Mouse (Mus musculus): Measurements from ENCODE around the gene Etv6.
"Not testable (repeated sequence)": the region's sequence is repeated elsewhere in the genome, so short reads cannot be mapped to it uniquely, and the experiment has no call there.

Gene Etv6

GRCm38 (mm10) chr6:134035490-134036405 lies at the start of gene Etv6:
Gene Etv6 (plus strand): TSS chr6:134035700.
- Histone ChIP-seq H3K27me3 (ENCODE audit: insufficient read depth, low read length) (peaks cover 15% of the 10 kb centered on the region), H3K4me1 (replicated peaks; ENCODE audit: low read depth, low read length) (peaks cover 72% of the 10 kb centered on the region), H3K36me3 (ENCODE audit: insufficient read depth, low read length) (no peaks in the 10 kb centered on the region), H3K4me3 (replicated peaks; ENCODE audit: low read length) (peak within 1 kb of the TSS; percentile 93), H3K9me3 (ENCODE audit: low read length) (no peaks in the 10 kb centered on the region)
- no peak for TF ChIP-seq NANOG (IDR thresholded peaks at IDR 0.05; ENCODE audit: borderline replicate concordance, low read length)
- TF ChIP-seq CTCF (conservative IDR thresholded peaks at IDR 0.05; ENCODE audit: low read length) = no peak
- TF ChIP-seq POU5F1 (IDR thresholded peaks at IDR 0.05; ENCODE audit: borderline replicate concordance, low read length) = no peak

DNA sequence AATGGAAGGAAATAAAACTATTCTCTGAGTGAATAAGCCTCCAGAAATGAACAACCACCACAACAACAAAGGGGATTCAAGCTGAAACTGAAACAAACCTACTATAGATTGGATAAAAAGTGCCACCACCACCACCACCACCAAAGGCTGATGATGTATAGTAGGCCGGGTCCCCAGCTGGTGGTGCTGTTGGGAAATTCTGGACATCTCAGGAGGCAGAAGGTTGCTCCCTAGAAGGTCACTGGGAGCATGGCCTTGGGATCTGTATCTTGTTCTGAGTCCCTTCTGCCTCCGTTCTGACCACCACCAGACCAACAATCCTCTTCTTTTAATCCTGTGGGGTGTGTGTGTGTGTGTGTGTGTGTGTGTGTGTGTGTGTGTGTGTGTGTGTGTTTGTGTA lies 49.3 kb upstream of the Etv6 start:
- no peak overlapping the region for H3K4me3 ChIP-seq (replicated peaks; ENCODE audit: low read length)
- no peaks in the 10 kb centered on the region for H3K9me3 ChIP-seq (ENCODE audit: low read length)
- H3K36me3 ChIP-seq (ENCODE audit: insufficient read depth, low read length) = no peaks in the 10 kb centered on the region
- no peaks in the 10 kb centered on the region for H3K27me3 ChIP-seq (ENCODE audit: insufficient read depth, low read length)
- TF ChIP-seq NANOG (IDR thresholded peaks at IDR 0.05; ENCODE audit: borderline replicate concordance, low read length) (no peak), CTCF (conservative IDR thresholded peaks at IDR 0.05; ENCODE audit: low read length) (no peak), POU5F1 (IDR thresholded peaks at IDR 0.05; ENCODE audit: borderline replicate concordance, low read length) (no peak)
- peaks cover 72% of the 10 kb centered on the region for H3K4me1 ChIP-seq (replicated peaks; ENCODE audit: low read depth, low read length)

GRCm38 (mm10) chr6:133987068-133987591 lies 48.4 kb upstream of the Etv6 start:
- TF ChIP-seq NANOG (IDR thresholded peaks at IDR 0.05; ENCODE audit: borderline replicate concordance, low read length) = peak; percentile 77
- no peak for TF ChIP-seq CTCF (conservative IDR thresholded peaks at IDR 0.05; ENCODE audit: low read length)
- TF ChIP-seq POU5F1 (IDR thresholded peaks at IDR 0.05; ENCODE audit: borderline replicate concordance, low read length) = peak; percentile 85; the same call in 1 of the 2 replicates
- Histone ChIP-seq H3K27me3 (ENCODE audit: insufficient read depth, low read length) (no peaks in the 10 kb centered on the region), H3K4me1 (replicated peaks; ENCODE audit: low read depth, low read length) (peaks cover 72% of the 10 kb centered on the region), H3K9me3 (ENCODE audit: low read length) (no peaks in the 10 kb centered on the region), H3K36me3 (ENCODE audit: insufficient read depth, low read length) (no peaks in the 10 kb centered on the region), H3K4me3 (replicated peaks; ENCODE audit: low read length) (peak overlapping the region; percentile 10; the same call in 1 of the 2 replicates)

GRCm38 (mm10) chr6:133988011-133988410 lies 47.5 kb upstream of the Etv6 start:
- no peak for TF ChIP-seq NANOG (IDR thresholded peaks at IDR 0.05; ENCODE audit: borderline replicate concordance, low read length)
- no peak for TF ChIP-seq CTCF (conservative IDR thresholded peaks at IDR 0.05; ENCODE audit: low read length)
- TF ChIP-seq POU5F1 (IDR thresholded peaks at IDR 0.05; ENCODE audit: borderline replicate concordance, low read length) = no peak
- Histone ChIP-seq H3K36me3 (ENCODE audit: insufficient read depth, low read length) (no peaks in the 10 kb centered on the region), H3K4me1 (replicated peaks; ENCODE audit: low read depth, low read length) (peaks cover 68% of the 10 kb centered on the region), H3K9me3 (ENCODE audit: low read length) (no peaks in the 10 kb centered on the region), H3K4me3 (replicated peaks; ENCODE audit: low read length) (no peak overlapping the region; the same call in 1 of the 2 replicates), H3K27me3 (ENCODE audit: insufficient read depth, low read length) (no peaks in the 10 kb centered on the region)

GRCm38 (mm10) chr6:133997461-133997860 lies 38.0 kb upstream of the Etv6 start:
- H3K4me1 ChIP-seq (replicated peaks; ENCODE audit: low read depth, low read length) = no peaks in the 10 kb centered on the region
- H3K9me3 ChIP-seq (ENCODE audit: low read length) = no peaks in the 10 kb centered on the region
- H3K27me3 ChIP-seq (ENCODE audit: insufficient read depth, low read length) = no peaks in the 10 kb centered on the region
- H3K4me3 ChIP-seq (replicated peaks; ENCODE audit: low read length) = no peak overlapping the region
- TF ChIP-seq NANOG (IDR thresholded peaks at IDR 0.05; ENCODE audit: borderline replicate concordance, low read length) (no peak), POU5F1 (IDR thresholded peaks at IDR 0.05; ENCODE audit: borderline replicate concordance, low read length) (no peak), CTCF (conservative IDR thresholded peaks at IDR 0.05; ENCODE audit: low read length) (no peak)
- H3K36me3 ChIP-seq (ENCODE audit: insufficient read depth, low read length) = no peaks in the 10 kb centered on the region

DNA sequence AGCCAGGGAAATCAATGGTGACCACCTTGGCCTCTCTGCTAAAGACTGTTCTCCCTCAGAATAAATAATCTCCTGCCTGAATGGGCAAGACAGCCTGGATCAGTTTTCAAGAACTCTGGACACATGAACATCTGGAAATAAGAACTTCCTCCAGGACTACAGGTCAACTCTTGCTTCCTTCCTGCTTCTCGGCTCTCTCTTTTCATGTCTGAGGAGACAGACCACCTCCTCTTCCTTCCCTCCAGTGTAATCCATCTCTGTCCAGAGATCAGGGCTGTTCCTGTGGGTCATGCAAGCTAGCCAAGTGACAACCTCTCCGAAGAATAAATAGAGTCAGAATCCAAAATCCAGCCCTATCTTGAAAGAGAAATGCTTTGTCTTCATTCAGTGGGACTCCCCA lies 37.6 kb upstream of the Etv6 start:
- Histone ChIP-seq H3K4me1 (replicated peaks; ENCODE audit: low read depth, low read length) (no peaks in the 10 kb centered on the region), H3K4me3 (replicated peaks; ENCODE audit: low read length) (no peak overlapping the region), H3K9me3 (ENCODE audit: low read length) (no peaks in the 10 kb centered on the region), H3K27me3 (ENCODE audit: insufficient read depth, low read length) (no peaks in the 10 kb centered on the region), H3K36me3 (ENCODE audit: insufficient read depth, low read length) (no peaks in the 10 kb centered on the region)
- no peak for TF ChIP-seq POU5F1 (IDR thresholded peaks at IDR 0.05; ENCODE audit: borderline replicate concordance, low read length)
- no peak for TF ChIP-seq CTCF (conservative IDR thresholded peaks at IDR 0.05; ENCODE audit: low read length)
- TF ChIP-seq NANOG (IDR thresholded peaks at IDR 0.05; ENCODE audit: borderline replicate concordance, low read length) = no peak

DNA sequence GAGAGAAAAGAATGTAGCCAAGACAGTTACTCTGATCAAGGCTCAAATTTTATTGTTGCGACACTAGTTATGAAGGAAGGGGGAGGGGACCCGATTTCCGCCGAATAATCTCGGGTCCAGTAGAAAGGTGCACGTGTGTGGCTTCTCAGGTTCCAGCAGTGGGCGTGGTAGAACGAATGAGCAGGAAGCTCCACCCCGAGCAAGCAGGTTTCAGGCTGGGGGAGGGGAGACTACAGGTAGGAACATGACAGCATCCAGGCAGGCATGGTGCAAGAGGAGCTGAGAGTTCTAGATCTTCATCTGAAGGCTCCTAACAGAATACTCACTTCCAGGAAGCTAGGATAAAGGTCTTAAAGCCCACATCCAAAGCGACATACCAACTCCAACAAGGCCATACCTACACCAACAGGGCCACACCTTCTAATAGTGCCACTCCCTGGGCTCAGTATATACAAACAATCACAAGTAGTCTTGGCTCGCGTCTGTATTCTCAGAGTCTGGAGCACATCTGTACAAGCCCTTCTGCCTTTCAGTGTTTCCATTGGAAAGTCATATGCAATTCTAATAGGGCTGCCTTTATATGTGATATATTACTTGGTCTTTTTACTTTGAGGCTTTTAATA lies 20.9 kb upstream of the Etv6 start:
- H3K4me1 ChIP-seq (replicated peaks; ENCODE audit: low read depth, low read length); H3K9me3 ChIP-seq (ENCODE audit: low read length); H3K27me3 ChIP-seq (ENCODE audit: insufficient read depth, low read length); H3K36me3 ChIP-seq (ENCODE audit: insufficient read depth, low read length); H3K4me3 ChIP-seq (replicated peaks; ENCODE audit: low read length): not testable (repeated sequence)

DNA sequence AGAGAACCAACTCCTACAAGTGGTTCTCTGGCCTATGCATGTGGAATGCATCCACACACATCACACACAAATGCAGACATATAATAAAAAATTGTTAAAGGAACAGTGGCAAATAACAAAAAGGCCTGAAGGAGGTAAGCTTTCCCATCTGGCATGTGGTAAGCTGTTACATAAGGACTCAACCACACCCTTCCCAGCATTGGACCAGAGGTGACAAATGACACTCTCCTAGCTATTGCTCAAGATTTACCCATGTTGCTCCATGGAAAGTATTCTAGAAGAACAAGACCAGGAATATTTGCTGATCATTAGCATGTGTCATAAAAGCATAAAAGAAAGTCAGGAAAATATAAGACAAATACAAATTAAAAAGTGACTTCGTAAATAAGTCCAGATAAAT lies 16.7 kb upstream of the Etv6 start:
- H3K27me3 ChIP-seq (ENCODE audit: insufficient read depth, low read length) = no peaks in the 10 kb centered on the region
- peaks cover 10% of the 10 kb centered on the region for H3K4me1 ChIP-seq (replicated peaks; ENCODE audit: low read depth, low read length)
- no peak for TF ChIP-seq POU5F1 (IDR thresholded peaks at IDR 0.05; ENCODE audit: borderline replicate concordance, low read length)
- TF ChIP-seq CTCF (conservative IDR thresholded peaks at IDR 0.05; ENCODE audit: low read length) = no peak
- TF ChIP-seq NANOG (IDR thresholded peaks at IDR 0.05; ENCODE audit: borderline replicate concordance, low read length) = no peak
- no peaks in the 10 kb centered on the region for H3K36me3 ChIP-seq (ENCODE audit: insufficient read depth, low read length)
- no peak overlapping the region for H3K4me3 ChIP-seq (replicated peaks; ENCODE audit: low read length)
- no peaks in the 10 kb centered on the region for H3K9me3 ChIP-seq (ENCODE audit: low read length)
